Mouse (Mus musculus) heart, adult 2 months (tissue): ENCODE data around the gene Apbb1ip.

Source experiments
- CTCF ChIP-seq: fragments of 200-600 bp; IDR thresholded peaks from 2 replicates; pipeline ENCODE4 v1.8.1; 2022; ENCODE audit warnings: antibody characterized with exemption, mild to moderate bottlenecking, moderate library complexity
- EP300 ChIP-seq: fragments of 200-500 bp; IDR thresholded peaks from 2 replicates; pipeline ENCODE4 v1.6.1; 2011; ENCODE audit warnings: low read depth, low read length, control low read depth; ENCODE audit not compliant: insufficient read depth
- POLR2A ChIP-seq: fragments of 200-500 bp; IDR thresholded peaks from 2 replicates; pipeline ENCODE4 v1.6.1; 2011; ENCODE audit warnings: mild to moderate bottlenecking, low read depth, low read length, control low read depth; ENCODE audit not compliant: insufficient read depth

DNA sequence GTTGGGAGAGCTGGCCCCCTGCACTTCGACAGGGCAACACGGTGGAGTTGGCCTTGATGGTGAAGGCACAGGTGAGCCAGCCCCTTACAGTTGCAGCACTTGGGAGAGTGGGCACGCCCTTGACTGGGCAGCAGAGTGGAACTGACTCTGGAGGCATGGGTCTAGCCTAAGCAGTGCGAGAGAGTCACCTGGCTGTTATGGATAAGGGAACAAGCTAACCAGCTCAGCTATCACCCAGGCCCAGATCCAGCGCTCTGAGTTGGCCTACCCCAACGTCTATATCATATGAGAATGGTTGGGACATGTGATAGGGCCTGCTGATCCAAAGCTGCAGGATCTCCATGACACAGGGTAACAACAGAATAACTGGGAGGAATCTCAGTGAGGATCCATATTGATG, 18.3 kb upstream of the Apbb1ip start:
- TF ChIP-seq POLR2A (no peak), CTCF (no peak), EP300 (no peak)
